Mouse (Mus musculus) liver, embryonic 12.5 days (tissue): ENCODE results near the gene Tspan10. TPM values are rescaled to one million over a fixed set of nuclear protein-coding genes. Genes with fewer than 3 reads are reported as not detected.

Experiments used
- polyA plus RNA-seq: library from polyadenylated mRNA; unstranded; fragments of >200 nt; fragmentation: Nextera tagmentation; extraction: Ambion mirVana; gene quantifications from 2 replicates; pipeline ENCODE4 v1.2.1, GENCODE M21; 2016

Gene Tspan10
- polyA plus RNA-seq, 1 experiment from 2014 or later = not detected

Other genes with a start within 250 kb of the Tspan10 start
- 3.0 and 3.5 TPM in 2 replicates for gene Bahcc1, start 209.7 kb upstream of the Tspan10 start, polyA plus RNA-seq
- gene Actg1, start 94.1 kb upstream of the Tspan10 start, polyA plus RNA-seq = 952 and 1,008 TPM in 2 replicates
- gene Fscn2, start 81.1 kb upstream of the Tspan10 start, polyA plus RNA-seq = 0.16 and 0.18 TPM in 2 replicates
- 12.8 and 13.1 TPM in 2 replicates for gene Faap100, start 63.9 kb upstream of the Tspan10 start, polyA plus RNA-seq
- 44.9 and 46.3 TPM in 2 replicates for gene Nploc4, start 4.9 kb upstream of the Tspan10 start, polyA plus RNA-seq
- 0.13 and 0.25 TPM in 2 replicates for gene Pde6g, start 10.9 kb downstream of the Tspan10 start, polyA plus RNA-seq
- gene Oxld1, start 15.4 kb downstream of the Tspan10 start, polyA plus RNA-seq = 8.1 and 9.6 TPM in 2 replicates
- 31.3 and 32.3 TPM in 2 replicates for gene Ccdc137, start 15.5 kb downstream of the Tspan10 start, polyA plus RNA-seq
- gene Arl16, start 25.0 kb downstream of the Tspan10 start, polyA plus RNA-seq = 22.3 and 24.2 TPM in 2 replicates
- gene Mrpl12, start 42.0 kb downstream of the Tspan10 start, polyA plus RNA-seq = 161 and 166 TPM in 2 replicates
- gene Slc25a10, start 49.2 kb downstream of the Tspan10 start, polyA plus RNA-seq = 47.0 and 54.9 TPM in 2 replicates
- 8.5 and 9.6 TPM in 2 replicates for gene Gcgr, start 88.1 kb downstream of the Tspan10 start, polyA plus RNA-seq
- 60.4 and 61.8 TPM in 2 replicates for gene Mcrip1, start 107.1 kb downstream of the Tspan10 start, polyA plus RNA-seq
- not detected in 2 replicates for gene Ppp1r27, start 108.5 kb downstream of the Tspan10 start, polyA plus RNA-seq
- 443 and 468 TPM in 2 replicates for gene P4hb, start 130.6 kb downstream of the Tspan10 start, polyA plus RNA-seq
- gene Arhgdia, start 139.0 kb downstream of the Tspan10 start, polyA plus RNA-seq = 337 and 356 TPM in 2 replicates
- 542 and 545 TPM in 2 replicates for gene Alyref, start 155.7 kb downstream of the Tspan10 start, polyA plus RNA-seq
- 118 and 120 TPM in 2 replicates for gene Anapc11, start 155.8 kb downstream of the Tspan10 start, polyA plus RNA-seq
- gene Npb, start 165.8 kb downstream of the Tspan10 start, polyA plus RNA-seq = 5.0 and 6.6 TPM in 2 replicates
- 135 and 142 TPM in 2 replicates for gene Pcyt2, start 175.3 kb downstream of the Tspan10 start, polyA plus RNA-seq
- 43.1 and 45.3 TPM in 2 replicates for gene Sirt7, start 182.6 kb downstream of the Tspan10 start, polyA plus RNA-seq
- 53.4 and 58.3 TPM in 2 replicates for gene Mafg, start 191.0 kb downstream of the Tspan10 start, polyA plus RNA-seq
- 11.0 and 11.3 TPM in 2 replicates for gene Pycr1, start 201.1 kb downstream of the Tspan10 start, polyA plus RNA-seq
- gene Myadml2, start 205.5 kb downstream of the Tspan10 start, polyA plus RNA-seq = 0.23 and 0.47 TPM in 2 replicates
- gene Notum, start 218.5 kb downstream of the Tspan10 start, polyA plus RNA-seq = 0.31 and 0.38 TPM in 2 replicates
- gene Aspscr1, start 230.3 kb downstream of the Tspan10 start, polyA plus RNA-seq = 65.1 and 65.2 TPM in 2 replicates